8 mouse cellular contexts compared by ENCODE assay signal in genomic region chr1:189921818-189922592, GRCm38 (mm10). TPM values are rescaled to one million over a fixed set of nuclear protein-coding genes. Genes with fewer than 3 reads are reported as not detected.
DNase-seq lines count a peak whose midpoint lies in the region; ATAC-seq and TF ChIP-seq lines count a peak whose summit lies in the region.

TSS of gene Smyd2 (minus strand) at chr1:189922363.

- H3K4me1 ChIP-seq in E14TG2a.4 (replicated peaks; ENCODE audit: low read depth, low read length): peaks cover 70% of the 10 kb centered on the region
- H3K4me1 ChIP-seq in forebrain, embryonic 11.5 days (replicated peaks; ENCODE audit: control insufficient read depth, insufficient read depth, low read length): peaks cover 3% of the 10 kb centered on the region; the same call in 1 of the 2 replicates
- H3K4me1 ChIP-seq in heart, embryonic 16.5 days (ENCODE audit: control insufficient read depth, insufficient read depth, low read length): peaks cover 64% of the 10 kb centered on the region
- peaks cover 20% of the 10 kb centered on the region for H3K4me1 ChIP-seq in liver, embryonic 15.5 days (replicated peaks)
- H3K4me1 ChIP-seq in neural tube, embryonic 12.5 days: peaks cover 26% of the 10 kb centered on the region
- H3K4me1 ChIP-seq in testis, adult 2 months (ENCODE audit: control insufficient read depth, insufficient read depth, low read length): peaks cover 16% of the 10 kb centered on the region

- ATAC-seq in forebrain, embryonic 11.5 days (replicated peaks; ENCODE audit: low FRiP score): peak; percentile 83
- ATAC-seq in heart, embryonic 16.5 days (replicated peaks; ENCODE audit: extremely low read depth, insufficient read depth, low FRiP score): peak; percentile 83
- peak; percentile 92 for ATAC-seq in liver, embryonic 15.5 days (ENCODE audit: insufficient read depth)
- ATAC-seq in neural tube, embryonic 12.5 days (ENCODE audit: low FRiP score, low read depth): peak; percentile 88

- peak; percentile 55 for DNase-seq in c-Kit-positive CD71-positive TER-119-negative erythroid progenitor cells, embryonic 14.5 days (ENCODE audit: low read depth)
- peak; percentile 84 for DNase-seq in forebrain, embryonic 11.5 days (ENCODE audit: low spot score)
- peak; percentile 72 to 91 for DNase-seq in kidney, postnatal 25 days

- peaks cover 47% of the 10 kb centered on the region for H3K27me3 ChIP-seq in E14TG2a.4 (ENCODE audit: insufficient read depth, low read length)
- peaks cover 4% of the 10 kb centered on the region; the same call in 1 of the 2 replicates for H3K27me3 ChIP-seq in forebrain, embryonic 11.5 days (ENCODE audit: control insufficient read depth, insufficient read depth, low read length)
- no peaks in the 10 kb centered on the region for H3K27me3 ChIP-seq in heart, embryonic 16.5 days (ENCODE audit: control insufficient read depth, insufficient read depth, low read length)
- no peaks in the 10 kb centered on the region for H3K27me3 ChIP-seq in liver, embryonic 15.5 days
- H3K27me3 ChIP-seq in neural tube, embryonic 12.5 days (replicated peaks): no peaks in the 10 kb centered on the region; the same call in 1 of the 2 replicates
- no peaks in the 10 kb centered on the region for H3K27me3 ChIP-seq in testis, adult 2 months (ENCODE audit: control insufficient read depth, insufficient read depth, low read length)

- TF ChIP-seq CTCF in E14TG2a.4 (conservative IDR thresholded peaks at IDR 0.05; ENCODE audit: low read length): no peak
- no peak for TF ChIP-seq CTCF in testis, adult 2 months (IDR thresholded peaks at IDR 0.05; ENCODE audit: control insufficient read depth, insufficient read depth, insufficient replicate concordance, low read depth, low read length)

- WGBS in forebrain, embryonic 11.5 days: under 1% methylated on average over 84 of the region's 90 CpGs
- WGBS in heart, embryonic 16.5 days: under 1% methylated on average over 63 of the region's 90 CpGs
- WGBS in liver, embryonic 15.5 days (ENCODE audit: insufficient replicate concordance): under 1% methylated on average over 77 of the region's 90 CpGs
- under 1% methylated on average over 85 of the region's 90 CpGs for WGBS in neural tube, embryonic 12.5 days

- no peaks in the 10 kb centered on the region for H3K9me3 ChIP-seq in E14TG2a.4 (ENCODE audit: low read length)
- H3K9me3 ChIP-seq in forebrain, embryonic 11.5 days (ENCODE audit: control insufficient read depth, low read length): no peaks in the 10 kb centered on the region
- no peaks in the 10 kb centered on the region for H3K9me3 ChIP-seq in heart, embryonic 16.5 days (replicated peaks; ENCODE audit: control insufficient read depth, low read length)
- no peaks in the 10 kb centered on the region for H3K9me3 ChIP-seq in liver, embryonic 15.5 days (replicated peaks)
- H3K9me3 ChIP-seq in neural tube, embryonic 12.5 days: no peaks in the 10 kb centered on the region

- peak within 1 kb of the TSS; percentile 81 for H3K9ac ChIP-seq in forebrain, embryonic 11.5 days (ENCODE audit: low read length)
- H3K9ac ChIP-seq in heart, embryonic 16.5 days (ENCODE audit: low read length): peak within 1 kb of the TSS; percentile 96
- peak within 1 kb of the TSS; percentile 56 for H3K9ac ChIP-seq in liver, embryonic 15.5 days
- H3K9ac ChIP-seq in neural tube, embryonic 12.5 days: peak within 1 kb of the TSS; percentile 76

- H3K27ac ChIP-seq in forebrain, embryonic 11.5 days (ENCODE audit: low read depth, low read length): 0 out of 2 replicates have a peak within 1 kb of the TSS, but pooled peaks have one; percentile 12
- peak within 1 kb of the TSS; percentile 99 for H3K27ac ChIP-seq in heart, embryonic 16.5 days (ENCODE audit: low read length)
- peak within 1 kb of the TSS; percentile 38; the same call in 1 of the 2 replicates for H3K27ac ChIP-seq in liver, embryonic 15.5 days (replicated peaks)
- no peak within 1 kb of the TSS for H3K27ac ChIP-seq in neural tube, embryonic 12.5 days
- peak within 1 kb of the TSS; percentile 45 for H3K27ac ChIP-seq in testis, adult 2 months (ENCODE audit: control insufficient read depth, insufficient read depth, low read depth, low read length)

- TF ChIP-seq POLR2A in testis, adult 2 months (IDR thresholded peaks at IDR 0.05; ENCODE audit: control insufficient read depth, low read depth, low read length): no peak; the same call in 1 of the 2 replicates

- peak within 1 kb of the TSS; percentile 83 for H3K4me3 ChIP-seq in E14TG2a.4 (replicated peaks; ENCODE audit: low read length)
- peak within 1 kb of the TSS; percentile 71 for H3K4me3 ChIP-seq in forebrain, embryonic 11.5 days (ENCODE audit: low read depth, low read length)
- H3K4me3 ChIP-seq in heart, embryonic 16.5 days (ENCODE audit: low read length): peak within 1 kb of the TSS; percentile 88
- peak within 1 kb of the TSS; percentile 68 for H3K4me3 ChIP-seq in liver, embryonic 15.5 days (replicated peaks)
- H3K4me3 ChIP-seq in neural tube, embryonic 12.5 days: peak within 1 kb of the TSS; percentile 75
- peak within 1 kb of the TSS; percentile 84 for H3K4me3 ChIP-seq in testis, adult 2 months (ENCODE audit: control insufficient read depth, low read depth, low read length)

- H3K4me2 ChIP-seq in forebrain, embryonic 11.5 days (ENCODE audit: low read depth, low read length, severe bottlenecking): peak within 1 kb of the TSS; percentile 93
- H3K4me2 ChIP-seq in heart, embryonic 16.5 days (ENCODE audit: low read depth, low read length): peak within 1 kb of the TSS; percentile 73
- H3K4me2 ChIP-seq in liver, embryonic 15.5 days: peak within 1 kb of the TSS; percentile 92
- H3K4me2 ChIP-seq in neural tube, embryonic 12.5 days (replicated peaks): peak within 1 kb of the TSS; percentile 96

- H3K36me3 ChIP-seq in E14TG2a.4 (ENCODE audit: insufficient read depth, low read length): no peaks in the 10 kb centered on the region
- no peaks in the 10 kb centered on the region for H3K36me3 ChIP-seq in forebrain, embryonic 11.5 days (ENCODE audit: control insufficient read depth, insufficient read depth, low read length)
- no peaks in the 10 kb centered on the region for H3K36me3 ChIP-seq in heart, embryonic 16.5 days (ENCODE audit: control insufficient read depth, insufficient read depth)
- no peaks in the 10 kb centered on the region for H3K36me3 ChIP-seq in liver, embryonic 15.5 days (replicated peaks)
- no peaks in the 10 kb centered on the region for H3K36me3 ChIP-seq in neural tube, embryonic 12.5 days
- H3K36me3 ChIP-seq in testis, adult 2 months (ENCODE audit: control insufficient read depth, insufficient read depth, low read length): no peaks in the 10 kb centered on the region

RNA-seq across cellular contexts. Expression of gene Smyd2, which starts in this region (rescaled TPM):
- polyA plus RNA-seq in forebrain, embryonic 11.5 days (2014; fragmentation: Nextera tagmentation; extraction: Ambion mirVana): 43.1 and 46.0 TPM in 2 replicates
- 244 and 255 TPM in 2 replicates for polyA plus RNA-seq in heart, embryonic 16.5 days (2015; fragmentation: Nextera tagmentation; extraction: Ambion mirVana)
- polyA plus RNA-seq in liver, embryonic 15.5 days (2015; fragmentation: Nextera tagmentation; extraction: Ambion mirVana): 27.2 and 28.0 TPM in 2 replicates
- polyA plus RNA-seq in neural tube, embryonic 12.5 days (2016; fragmentation: Nextera tagmentation; extraction: Ambion mirVana): 52.1 and 52.2 TPM in 2 replicates
- polyA plus RNA-seq in testis, adult 2 months (2012; rRNA removed): 22.1 and 23.4 TPM in 2 replicates
